Mouse (Mus musculus): ENCODE measurements around the gene Cdh13. TPM values are rescaled to one million over a fixed set of nuclear protein-coding genes. Genes with fewer than 3 reads are reported as not detected.

Gene Cdh13
- 100 to 1,000 TPM; 137 to 144 TPM for total RNA-seq (2021)
- long read RNA-seq, experiment 1, partial matches to known transcripts, result 148 of 159 reads
- long read RNA-seq, experiment 1, other reads (novel, unspliced or antisense), result 10 of 159 reads
- long read RNA-seq, experiment 2, partial matches to known transcripts, result 120 of 132 reads
- long read RNA-seq, experiment 2, other reads (novel, unspliced or antisense), result 12 of 132 reads

DNA sequence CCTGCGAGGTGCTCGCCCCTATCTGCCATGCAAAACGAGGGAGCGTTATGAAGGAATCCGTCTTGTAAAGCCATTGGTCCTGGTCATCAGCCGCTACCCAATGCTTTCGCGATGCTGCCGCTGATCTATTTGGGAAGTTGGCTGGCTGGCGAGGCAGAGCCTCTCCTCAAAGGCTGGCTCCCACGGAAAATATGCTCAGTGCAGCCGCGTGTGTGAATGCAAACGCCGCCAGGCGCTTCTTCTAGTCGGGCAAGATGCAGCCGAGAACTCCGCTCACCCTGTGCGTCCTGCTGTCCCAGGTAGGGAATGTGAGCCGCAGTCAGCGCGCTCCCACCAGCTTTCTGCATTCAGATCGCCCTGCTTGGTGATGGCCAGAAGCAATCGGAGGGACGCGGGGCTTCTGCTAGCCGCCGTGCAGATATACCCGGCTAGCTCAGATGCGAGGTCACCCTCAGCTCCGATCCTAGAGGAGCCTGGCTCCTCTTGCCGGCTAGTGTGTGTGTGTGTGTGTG is at the start of gene Cdh13:
Cdh13 (plus strand) TSS at position 134 of the 512 bp plus-strand sequence.
- peak; percentile 84 to 87 for DNase-seq (ENCODE audit: low spot score in 2 of 2)
- intact Hi-C loops (cut with DNase I), result loop anchor here (10.0 kb wide), 1 partner anchor 281 kb away; no protein-coding TSS in a partner anchor

DNA sequence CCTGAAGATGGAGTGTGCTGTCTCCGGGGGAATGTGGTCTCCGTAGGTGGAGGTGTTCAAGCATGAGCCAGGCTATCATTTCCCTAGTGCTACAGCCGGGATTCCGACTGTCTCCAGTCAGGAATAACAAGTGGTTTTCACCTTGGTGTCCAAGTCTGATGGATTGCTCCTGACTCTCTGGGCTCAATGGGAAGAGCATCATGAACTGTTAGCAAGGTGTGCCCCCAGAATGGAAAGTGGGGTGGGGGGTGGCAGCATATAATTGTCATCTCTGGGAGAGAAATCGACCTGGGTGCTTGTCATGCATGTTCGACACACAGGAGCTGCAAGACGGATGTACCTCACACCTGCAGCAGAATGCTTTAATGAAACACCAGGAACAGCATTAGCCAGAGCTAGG is 47.9 kb upstream of the Cdh13 start:
- intact Hi-C loops (cut with DNase I), result loop anchor here (10.0 kb wide), 1 partner anchor 301 kb away; no protein-coding TSS in a partner anchor
- DNase-seq (ENCODE audit: low spot score in 2 of 2), result no peak

DNA sequence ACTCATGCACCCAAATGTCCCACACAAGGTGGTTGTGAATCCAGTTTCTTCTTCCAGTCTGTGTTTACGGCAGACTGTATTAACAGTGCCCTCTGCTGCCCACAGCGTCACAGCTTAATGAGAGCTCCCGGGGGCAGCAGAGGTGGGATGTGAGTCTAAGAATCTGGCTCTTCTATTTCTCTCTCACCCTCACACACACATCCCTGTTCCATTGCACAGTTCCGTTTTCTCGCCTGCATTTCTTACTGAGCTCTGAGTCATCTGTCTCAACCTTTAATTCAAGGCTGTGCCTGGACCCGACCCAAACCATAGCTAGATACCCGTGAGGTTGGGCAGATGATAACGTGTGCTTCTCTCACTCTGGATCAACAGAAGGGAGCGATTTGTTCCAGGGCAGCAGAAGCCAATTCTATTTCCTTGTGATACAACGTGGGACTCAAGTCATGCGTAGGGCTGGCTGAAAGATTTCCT is 46.3 kb upstream of the Cdh13 start:
- DNase-seq (ENCODE audit: low spot score in 2 of 2), result peak; percentile 31 to 81
- intact Hi-C loops (cut with DNase I), result loop anchor here (10.0 kb wide), 1 partner anchor 302 kb away; no protein-coding TSS in a partner anchor

DNA sequence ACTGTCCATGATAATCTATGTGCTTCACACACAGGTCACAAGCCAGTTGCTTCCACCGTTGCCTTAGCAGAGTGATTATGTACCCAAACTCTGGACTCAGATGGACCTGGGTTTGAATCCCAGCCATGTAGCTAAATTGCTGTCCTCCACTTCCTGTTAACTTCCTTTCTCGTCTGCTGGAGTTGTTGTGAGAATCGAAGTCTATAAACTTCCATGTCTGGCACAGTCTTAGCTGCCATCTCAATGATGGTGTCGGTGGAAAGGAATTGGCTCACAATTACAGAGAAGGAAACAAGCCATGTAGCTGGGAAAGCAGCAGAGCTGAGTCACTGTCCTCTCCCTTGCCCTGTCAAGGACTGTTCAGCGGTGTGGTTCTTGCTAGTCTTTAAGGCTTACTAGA is 45.4 kb upstream of the Cdh13 start:
- intact Hi-C loops (cut with DNase I), result loop anchor here (10.0 kb wide), 1 partner anchor 303 kb away; no protein-coding TSS in a partner anchor
- DNase-seq (ENCODE audit: low spot score in 2 of 2), result peak in 1 of 2 experiments; percentile 9

DNA sequence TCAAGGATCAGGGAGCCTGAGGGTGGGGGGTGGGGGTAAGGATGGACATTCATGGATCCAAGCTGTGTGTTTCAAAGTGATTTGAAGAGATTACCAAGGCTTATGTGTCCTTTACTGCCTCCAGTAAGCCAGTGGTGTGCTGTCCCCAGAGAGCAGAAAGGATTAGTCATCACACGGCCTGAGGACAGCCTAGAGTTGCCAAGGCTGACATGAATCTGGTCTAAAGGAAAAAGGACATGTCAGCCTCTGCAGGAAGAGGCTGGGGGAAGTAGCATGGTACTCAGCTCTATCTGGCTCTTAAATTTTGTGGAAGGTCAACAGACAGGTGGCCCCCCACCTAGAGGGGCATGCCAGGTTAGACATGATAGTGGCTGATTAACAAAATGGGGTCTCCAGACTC is 44.3 kb upstream of the Cdh13 start:
- intact Hi-C loops (cut with DNase I), result loop anchor here (10.0 kb wide), 1 partner anchor 304 kb away; no protein-coding TSS in a partner anchor
- no peak for DNase-seq (ENCODE audit: low spot score in 2 of 2)

DNA sequence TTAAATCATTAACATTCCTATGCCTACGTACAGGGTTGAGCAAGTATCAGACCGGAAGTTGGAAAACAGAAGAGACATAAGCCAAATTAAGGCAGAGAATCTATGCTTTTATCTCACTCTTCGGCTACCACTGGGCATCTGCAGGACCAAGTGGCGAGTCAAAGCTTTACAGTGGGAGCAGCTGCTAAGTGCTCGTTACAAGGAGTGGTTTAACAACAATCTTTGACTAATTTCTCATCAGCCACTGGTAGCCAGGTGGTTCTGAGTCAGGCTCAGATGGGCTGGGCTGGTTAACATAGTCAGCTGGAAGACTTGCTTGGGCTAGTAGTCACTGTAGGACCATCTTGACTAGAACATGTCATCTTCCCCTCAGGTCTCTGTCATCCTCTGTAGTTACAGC is 34.2 kb upstream of the Cdh13 start:
- DNase-seq (ENCODE audit: low spot score in 2 of 2), result no peak
- intact Hi-C loops (cut with DNase I), result no loop called here

DNA sequence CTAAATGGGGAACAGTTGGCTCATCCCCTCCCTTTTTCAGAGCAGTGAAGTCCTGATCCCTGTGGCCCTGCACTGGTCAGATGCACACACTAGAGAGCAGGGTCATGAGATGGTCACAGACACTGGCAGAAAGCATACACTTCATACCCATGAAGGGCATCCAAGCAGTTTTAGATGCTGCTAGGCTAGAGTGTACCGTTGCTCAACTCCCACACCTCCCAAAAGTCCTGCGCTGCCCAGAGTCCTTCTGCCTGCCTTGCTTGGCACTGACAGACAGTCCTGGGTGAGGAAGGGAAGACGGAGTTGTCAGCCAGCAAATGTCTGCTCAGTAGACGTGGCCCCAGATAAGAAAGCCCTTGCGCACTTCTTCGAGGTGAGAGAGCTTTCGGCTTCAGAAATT is 33.6 kb upstream of the Cdh13 start:
- DNase-seq (ENCODE audit: low spot score in 2 of 2), result no peak
- intact Hi-C loops (cut with DNase I), result no loop called here

DNA sequence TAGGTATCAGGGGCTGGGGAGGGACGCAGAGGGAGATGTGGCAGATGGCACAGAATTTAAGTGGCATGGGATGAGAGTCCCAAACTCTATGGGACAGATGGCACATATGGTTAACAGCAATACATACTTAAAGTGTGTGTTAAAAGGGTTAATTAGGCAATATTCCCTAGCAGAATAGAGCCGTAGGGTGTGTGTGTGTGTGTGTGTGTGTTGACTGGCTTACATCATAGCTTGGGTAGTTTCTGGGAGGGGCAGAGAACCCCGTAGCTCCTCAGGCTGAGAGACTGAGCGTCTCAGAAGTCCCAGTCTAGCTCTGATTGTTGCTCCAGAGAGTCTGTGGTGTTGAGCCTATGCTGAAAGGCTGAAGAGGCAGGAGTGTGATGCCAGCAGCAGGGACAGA is 20.4 kb upstream of the Cdh13 start:
- DNase-seq (ENCODE audit: low spot score in 2 of 2), result no peak
- intact Hi-C loops (cut with DNase I), result no loop called here

DNA sequence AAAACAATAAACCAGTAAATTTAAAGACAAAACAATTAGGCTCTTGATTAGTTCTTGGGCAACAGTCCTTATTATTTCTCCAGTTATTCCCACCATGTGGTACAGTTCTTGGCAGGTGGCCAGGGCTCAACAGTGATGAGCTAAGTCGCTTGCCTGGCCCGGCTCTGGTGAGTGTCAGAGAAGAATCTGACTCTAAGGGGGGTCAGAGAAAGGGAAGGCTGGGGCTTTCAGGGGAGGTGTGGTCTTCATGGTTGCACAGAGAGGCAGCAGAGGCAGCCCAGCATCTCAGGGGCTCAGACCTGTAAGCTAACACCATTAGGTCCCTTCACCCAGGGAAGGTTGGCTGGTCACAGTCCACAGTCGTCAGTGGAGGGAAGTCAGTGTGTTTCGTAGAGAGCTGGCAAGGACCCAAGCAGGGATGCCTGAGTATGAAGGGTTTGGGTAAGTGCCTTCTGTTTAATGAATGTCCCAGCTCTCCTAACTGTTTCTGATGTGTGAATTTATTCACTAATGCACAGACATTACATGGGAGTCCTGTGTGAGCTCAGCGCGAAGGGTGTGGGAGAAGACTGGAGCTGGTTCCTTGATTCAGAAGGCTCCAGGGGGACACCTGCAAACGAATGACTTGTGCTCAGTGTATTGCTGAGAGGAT is 12.7 kb upstream of the Cdh13 start:
- peak; percentile 45 to 69 for DNase-seq (ENCODE audit: low spot score in 2 of 2)
- intact Hi-C loops (cut with DNase I), result loop anchor here (10.0 kb wide), 1 partner anchor 336 kb away; no protein-coding TSS in a partner anchor

DNA sequence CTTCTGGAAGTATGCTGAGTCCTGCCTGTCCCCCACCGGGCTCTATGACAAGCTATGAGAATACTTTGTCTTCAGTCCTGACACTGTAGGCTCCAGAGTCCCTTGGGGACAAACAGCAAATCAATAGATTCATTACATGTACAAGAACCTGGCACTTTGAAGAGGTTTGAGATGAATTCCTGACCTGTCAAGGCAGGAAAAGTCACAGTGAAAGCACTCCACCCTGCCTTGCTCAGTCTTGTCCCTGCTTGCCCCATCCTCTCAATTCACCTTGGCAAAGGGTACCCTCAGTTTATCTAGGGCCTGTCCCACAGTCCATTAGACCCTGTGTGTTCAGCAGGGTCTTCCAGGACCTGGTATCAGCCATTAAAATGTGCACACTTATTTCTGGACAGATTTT is 11.0 kb upstream of the Cdh13 start:
- intact Hi-C loops (cut with DNase I), result loop anchor here (10.0 kb wide), 1 partner anchor 338 kb away; no protein-coding TSS in a partner anchor
- no peak for DNase-seq (ENCODE audit: low spot score in 2 of 2)

DNA sequence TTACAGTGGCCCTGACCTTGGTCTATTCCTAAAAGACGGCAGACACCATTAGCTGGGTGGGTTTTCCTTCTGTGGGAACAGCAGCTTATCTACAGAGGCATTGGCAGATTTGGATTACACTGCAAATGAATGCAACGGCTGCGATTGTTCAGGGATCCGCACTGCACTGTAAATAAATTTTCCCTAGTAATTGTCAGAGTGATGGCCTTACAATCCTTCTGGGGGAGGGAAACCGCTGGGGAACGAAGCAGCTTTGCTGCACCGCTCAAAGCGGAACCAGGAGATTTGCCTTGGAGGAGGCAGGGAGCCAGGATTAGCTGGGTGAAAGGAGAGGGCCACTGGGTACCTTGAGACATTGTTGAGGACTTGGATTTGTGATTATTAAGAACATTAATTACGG is 9.3 kb upstream of the Cdh13 start:
- DNase-seq (ENCODE audit: low spot score in 2 of 2), result no peak
- intact Hi-C loops (cut with DNase I), result loop anchor here (10.0 kb wide), 1 partner anchor 339 kb away; no protein-coding TSS in a partner anchor

DNA sequence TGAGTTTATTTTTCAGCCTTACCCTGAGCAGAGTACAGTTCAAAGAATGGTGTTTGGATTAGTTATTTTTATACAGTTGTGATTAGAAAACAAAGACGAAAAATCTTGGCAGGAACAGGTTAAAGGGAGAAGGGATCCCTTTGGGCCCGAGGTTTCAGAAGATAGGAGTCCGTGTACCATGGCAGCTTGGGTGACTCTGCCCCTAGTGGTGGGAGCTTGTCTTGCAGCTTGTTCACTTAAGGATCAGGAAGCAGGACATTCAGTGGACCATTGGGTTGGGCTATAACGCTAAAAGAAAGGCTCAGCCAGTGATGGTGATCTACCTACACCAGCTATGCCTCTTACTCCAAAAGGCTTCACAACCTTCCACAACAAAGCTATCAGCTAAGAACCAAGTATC is 8.8 kb upstream of the Cdh13 start:
- peak; percentile 76 to 87 for DNase-seq (ENCODE audit: low spot score in 2 of 2)
- intact Hi-C loops (cut with DNase I), result loop anchor here (10.0 kb wide), 1 partner anchor 340 kb away; no protein-coding TSS in a partner anchor

DNA sequence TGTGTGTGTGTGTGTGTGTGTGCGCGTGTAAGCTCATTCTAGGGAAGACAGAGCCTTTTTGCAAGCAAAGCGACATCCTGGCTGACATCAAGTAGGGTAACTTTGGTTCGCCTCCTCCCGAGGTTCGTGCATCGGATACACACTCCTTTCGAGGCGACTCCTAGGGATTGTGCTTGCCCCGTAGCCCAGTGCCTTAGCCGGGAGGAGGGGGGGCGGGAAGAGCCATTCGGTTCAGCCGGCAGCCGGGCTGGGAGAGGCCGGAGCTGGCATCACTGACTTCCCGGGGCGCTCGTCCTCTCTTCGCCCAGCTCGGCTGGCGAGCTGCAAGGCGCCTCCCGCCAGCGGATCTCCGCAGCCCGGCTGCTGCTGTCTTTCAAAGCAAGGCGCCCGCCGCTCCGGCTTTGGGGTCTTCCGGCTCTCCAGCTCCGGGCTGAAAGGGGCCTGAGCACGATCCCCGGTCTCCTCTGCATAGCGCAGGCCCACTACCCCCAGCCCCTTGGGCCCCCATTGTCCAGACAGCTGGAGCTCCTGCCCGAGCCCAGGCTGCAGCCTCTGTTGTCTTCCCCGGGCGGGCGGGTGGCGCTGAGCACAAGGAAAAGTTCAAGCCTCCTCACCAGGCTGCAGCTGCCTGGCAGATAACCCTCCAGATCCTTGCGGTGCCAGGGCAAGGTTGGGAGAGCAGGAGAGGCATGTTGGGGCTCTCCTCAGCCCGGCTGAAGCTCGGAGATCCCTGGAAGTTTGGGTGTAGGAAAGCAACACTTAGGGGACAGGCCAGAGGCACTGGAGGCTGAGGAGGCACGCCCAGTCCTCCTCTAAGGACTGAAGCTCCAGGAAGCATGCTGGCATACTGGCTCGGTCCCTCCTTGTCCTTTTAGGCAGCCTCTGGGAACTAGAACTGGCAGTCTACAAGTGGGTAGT is 838 bp downstream of the Cdh13 start:
- intact Hi-C loops (cut with DNase I), result loop anchor here (5.0 to 10.0 kb wide), 2 partner anchors 158 to 280 kb away; no protein-coding TSS in a partner anchor
- peak; percentile 26 to 27 for DNase-seq (ENCODE audit: low spot score in 2 of 2)

DNA sequence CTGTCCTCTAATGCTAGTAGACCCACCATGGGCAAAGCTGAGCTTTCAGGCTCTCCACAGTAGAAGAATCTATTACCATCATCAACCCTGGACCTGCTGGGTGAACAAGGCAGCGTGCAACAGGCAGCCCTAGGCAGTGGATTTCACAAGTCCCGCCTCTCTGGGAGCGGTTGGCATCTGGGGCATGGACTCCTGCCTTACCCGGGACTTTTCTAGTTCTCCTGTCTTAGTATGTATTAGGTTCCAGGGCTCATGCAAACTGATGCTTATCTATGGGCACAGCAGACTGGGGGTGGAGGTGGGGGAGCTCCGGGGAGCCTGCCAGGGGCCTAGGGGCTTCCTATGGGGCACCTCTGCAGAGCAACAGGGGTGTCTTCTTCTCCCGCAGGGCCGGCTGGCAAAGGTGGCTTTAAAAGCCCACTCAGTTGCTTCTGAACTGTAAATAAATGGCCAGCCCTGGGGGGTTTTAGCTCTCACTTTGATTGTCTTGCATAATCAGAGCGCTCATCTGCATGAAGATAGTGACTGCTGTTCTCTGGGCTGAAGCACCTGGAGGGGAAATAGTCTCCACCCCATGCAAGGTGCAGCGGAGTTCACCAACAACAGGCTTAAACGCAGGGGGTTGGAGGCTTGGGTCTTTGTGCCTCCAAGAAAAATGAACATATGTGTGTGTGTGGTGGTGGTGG is 2.2 kb downstream of the Cdh13 start:
- DNase-seq (ENCODE audit: low spot score in 2 of 2), result no peak
- intact Hi-C loops (cut with DNase I), result loop anchor here (2.0 to 10.0 kb wide), 3 partner anchors 157 to 563 kb away; no protein-coding TSS in a partner anchor

DNA sequence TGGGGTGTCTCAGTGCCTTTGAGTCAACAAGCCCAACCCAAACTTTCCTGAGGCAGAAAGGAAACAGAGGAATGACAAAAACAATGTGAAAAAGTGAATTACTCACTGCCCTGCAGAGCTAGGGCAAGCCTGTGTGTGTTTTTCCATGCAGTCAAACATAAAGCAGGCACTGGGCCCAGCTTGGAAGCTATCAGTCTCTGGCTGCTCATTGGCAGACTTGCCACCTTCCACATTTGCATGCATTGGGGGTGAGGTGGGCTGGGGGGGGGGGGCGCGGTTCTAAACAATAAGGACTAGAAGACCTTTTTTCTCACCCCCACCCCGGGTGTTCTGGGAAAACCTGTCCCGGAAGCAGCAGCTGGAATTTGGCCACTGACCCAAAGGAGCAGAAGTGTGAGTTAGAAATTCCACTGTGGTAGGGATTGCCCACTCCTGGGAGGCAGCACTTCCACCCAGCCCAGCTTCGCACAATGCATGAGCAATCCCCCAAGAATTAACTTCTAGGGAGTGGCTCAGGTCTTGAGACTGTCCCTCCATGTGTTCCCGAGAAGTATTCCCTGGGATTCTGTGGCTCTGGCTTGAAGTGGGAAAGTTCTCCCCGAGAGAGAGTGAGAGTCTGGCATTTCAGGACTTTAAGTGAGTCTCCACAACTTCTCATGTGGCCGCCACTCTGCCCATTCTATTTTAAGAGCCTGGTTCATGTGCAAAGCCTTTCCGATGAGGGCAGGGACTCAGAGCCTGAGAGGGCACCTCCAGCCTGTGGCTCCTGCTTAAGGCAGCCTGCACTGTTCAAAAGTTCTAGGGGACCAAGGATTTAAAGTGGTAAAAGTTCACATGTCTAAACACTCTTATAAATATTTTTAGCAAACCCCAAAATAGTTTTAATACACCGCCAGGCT is 3.0 kb downstream of the Cdh13 start:
- intact Hi-C loops (cut with DNase I), result loop anchor here (2.0 to 10.0 kb wide), 3 partner anchors 156 to 562 kb away; no protein-coding TSS in a partner anchor
- no peak for DNase-seq (ENCODE audit: low spot score in 2 of 2)

DNA sequence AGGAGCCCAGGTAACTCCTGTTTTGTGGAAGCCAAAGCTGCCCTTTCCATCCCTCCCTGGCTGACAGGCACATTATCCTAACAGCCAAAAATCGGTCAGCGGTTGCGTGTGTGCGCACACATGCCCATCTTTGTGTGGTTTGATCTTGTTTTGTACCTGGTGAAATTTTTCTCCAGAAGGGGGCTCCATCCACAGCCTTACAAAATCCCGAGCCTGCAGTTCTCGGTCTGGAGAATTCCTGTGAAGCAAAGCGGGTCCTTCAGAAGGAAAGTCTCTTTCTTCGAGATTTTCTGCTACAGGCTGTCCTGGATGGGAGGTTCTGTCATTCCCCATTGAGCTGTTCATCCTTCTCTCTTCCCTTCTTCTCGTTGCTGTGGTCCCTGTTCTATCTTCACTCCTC is 4.0 kb downstream of the Cdh13 start:
- intact Hi-C loops (cut with DNase I), result loop anchor here (2.0 to 10.0 kb wide), 3 partner anchors 155 to 561 kb away; no protein-coding TSS in a partner anchor
- DNase-seq (ENCODE audit: low spot score in 2 of 2), result peak; percentile 56 to 69

DNA sequence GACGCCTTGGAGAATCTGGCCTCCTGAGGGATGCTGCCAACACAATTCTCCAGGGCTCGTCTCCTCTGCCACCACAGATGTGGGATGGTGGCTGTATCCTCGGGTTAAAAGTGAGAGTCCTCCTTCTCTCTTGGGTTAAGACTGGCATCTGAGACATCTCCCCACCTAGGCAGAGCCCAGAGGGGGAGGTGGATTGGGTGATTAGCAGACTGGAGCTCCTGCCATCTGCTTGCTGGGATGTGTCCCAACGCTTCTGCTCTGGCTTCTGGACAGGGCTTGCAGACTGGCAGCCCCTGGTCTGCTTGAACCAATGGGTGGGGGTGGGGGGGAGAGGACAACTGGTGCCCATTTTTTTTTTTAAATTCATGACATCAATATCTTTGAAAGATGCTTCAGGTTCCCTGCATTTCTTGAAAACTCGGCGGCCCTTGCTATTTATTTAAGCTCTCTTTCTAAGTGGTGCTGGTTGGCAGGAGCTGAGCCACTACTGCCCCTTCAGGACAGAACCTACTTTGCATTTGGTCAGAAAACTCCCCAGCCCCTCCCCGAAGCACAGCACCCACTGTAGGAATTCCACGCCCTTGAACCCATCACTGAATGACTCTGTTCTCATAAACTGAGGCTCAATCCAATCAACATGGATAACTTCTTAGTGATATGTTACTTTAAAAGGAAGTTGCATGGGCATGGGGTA is 4.9 kb downstream of the Cdh13 start:
- DNase-seq (ENCODE audit: low spot score in 2 of 2), result no peak
- intact Hi-C loops (cut with DNase I), result loop anchor here (5.0 to 10.0 kb wide), 2 partner anchors 154 to 276 kb away; no protein-coding TSS in a partner anchor

All from left cerebral cortex, postnatal 14 days (tissue).